Mouse (Mus musculus) kidney, postnatal 4 days (tissue): ENCODE measurements at regions not wholly inside any gene's neighbourhood (a gene's known extent, or its start where the extent isn't known, plus 50 kb on each side); places are given as distances from the start of the nearest gene placed in this dataset.
A peak's percentile ranks its signal among the peaks of the same experiment; 100 is the strongest.

Experiments
- DNase-seq, 2 experiments: peaks; one replicate each; pipeline ENCODE4 v3.0.0; 2021; ENCODE audit warnings: mixed read lengths in 2 of 2

DNA sequence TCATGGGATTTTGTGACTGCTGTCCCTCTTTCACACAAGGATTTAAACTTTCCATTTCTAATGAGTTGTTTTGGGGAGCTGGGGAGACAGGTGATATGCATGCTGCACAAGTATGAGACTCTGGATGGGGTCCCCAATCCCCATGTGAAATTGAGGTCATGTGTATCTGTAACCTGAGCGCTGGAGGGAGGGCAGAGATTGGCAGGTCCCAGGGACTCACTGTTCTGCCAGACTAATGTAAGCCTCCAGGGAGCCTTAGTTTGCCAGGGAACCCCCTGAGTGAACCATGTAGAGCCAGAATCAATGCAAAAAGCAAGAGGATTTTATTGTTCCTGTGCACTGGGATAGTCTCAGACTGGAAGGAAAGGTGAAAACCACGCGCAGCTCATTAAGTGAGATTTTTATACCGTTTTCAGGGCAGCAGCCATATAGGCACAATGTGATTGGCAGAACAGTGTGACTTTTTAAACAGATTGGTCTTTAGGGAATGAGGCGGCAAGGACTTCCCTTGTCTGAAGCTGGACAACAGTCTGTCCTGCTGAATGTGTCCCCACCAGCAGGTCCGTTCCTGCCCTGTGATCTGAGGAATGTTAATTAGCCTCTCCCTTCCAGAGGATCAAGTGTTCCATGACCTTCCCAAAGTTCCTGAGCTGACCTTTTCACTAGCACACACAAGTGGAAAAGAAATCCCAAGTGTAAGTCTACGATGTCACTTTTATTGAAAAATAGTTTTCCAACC is 59.9 kb upstream of the Oxgr1 start:
- peak in 1 of 2 experiments; percentile 25 for DNase-seq

DNA sequence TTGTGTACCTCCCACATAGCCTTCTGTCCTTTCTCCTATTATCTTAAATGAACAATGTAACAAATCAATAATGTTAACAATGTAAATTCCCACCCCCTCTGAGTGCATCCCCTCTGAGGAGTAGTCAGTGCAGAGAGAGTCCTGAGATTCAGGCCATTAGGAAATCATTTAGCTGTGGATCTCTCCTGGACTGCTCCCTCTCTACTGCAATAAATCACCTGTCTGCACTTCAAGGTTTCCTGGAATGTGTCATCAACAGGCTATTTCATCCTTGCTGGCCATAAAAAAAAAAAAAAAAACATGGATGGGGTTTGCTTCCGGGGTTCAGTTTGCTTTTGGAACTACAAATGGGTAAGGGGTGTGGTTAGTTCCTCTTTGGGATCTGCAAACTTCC is 60.5 kb upstream of the Oxgr1 start:
- DNase-seq, result no peak

DNA sequence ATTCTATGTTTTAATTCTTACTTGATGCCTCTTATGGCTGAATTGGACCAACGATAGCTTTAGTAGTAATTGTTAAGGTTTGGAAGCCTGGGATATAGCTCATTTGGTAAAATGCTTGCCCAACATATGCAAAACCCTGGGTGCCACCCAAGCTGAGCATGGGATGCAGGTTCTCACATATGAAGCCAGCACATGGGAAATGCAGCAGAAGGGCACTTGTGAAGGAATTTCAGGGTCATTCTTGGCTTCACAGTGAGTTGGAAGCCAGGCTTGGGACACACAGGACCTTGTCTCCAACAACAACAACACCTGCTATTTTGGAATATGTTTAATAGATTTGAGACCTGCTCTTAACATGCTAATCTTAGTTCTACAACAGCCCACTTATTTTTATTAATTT is 67.6 kb upstream of the Oxgr1 start:
- DNase-seq, result no peak

DNA sequence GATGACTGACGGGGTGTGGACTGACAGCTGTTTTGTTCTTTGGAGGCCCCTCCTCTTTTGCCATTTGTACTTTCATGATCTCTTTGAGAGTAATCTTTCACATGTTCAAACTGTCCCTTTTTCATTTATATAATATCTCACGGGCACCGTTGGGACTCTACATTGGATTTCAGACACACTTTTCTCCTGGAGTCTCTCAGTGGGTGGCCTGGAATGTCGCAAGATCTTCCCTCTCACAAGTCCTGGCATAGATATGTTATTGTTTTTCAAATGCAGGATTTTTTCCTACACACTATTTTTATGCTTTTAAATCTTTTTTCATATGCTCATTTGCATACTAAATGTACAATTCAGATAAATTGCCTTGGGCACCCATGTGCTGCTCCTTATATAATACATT is 71.1 kb upstream of the Oxgr1 start:
- no peak for DNase-seq

DNA sequence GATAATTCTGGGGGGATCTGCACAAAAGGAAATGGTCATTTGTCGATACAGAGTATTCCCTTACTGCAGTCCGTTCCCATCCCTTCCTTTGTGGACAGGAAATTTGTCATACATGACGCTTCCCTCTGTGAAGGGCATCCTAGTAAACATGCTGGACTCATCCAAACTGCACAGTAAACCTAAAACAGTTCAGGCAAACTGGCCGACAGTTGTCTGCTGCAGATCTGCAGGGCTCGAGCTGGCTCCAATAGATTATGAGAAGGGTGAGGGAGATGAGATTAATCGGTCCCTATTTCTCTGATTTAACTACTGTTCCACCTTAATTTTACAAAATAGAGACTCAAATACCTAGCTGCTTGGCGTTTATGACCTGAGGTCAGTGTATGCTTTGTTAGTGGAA is 76.3 kb upstream of the Oxgr1 start:
- no peak for DNase-seq

DNA sequence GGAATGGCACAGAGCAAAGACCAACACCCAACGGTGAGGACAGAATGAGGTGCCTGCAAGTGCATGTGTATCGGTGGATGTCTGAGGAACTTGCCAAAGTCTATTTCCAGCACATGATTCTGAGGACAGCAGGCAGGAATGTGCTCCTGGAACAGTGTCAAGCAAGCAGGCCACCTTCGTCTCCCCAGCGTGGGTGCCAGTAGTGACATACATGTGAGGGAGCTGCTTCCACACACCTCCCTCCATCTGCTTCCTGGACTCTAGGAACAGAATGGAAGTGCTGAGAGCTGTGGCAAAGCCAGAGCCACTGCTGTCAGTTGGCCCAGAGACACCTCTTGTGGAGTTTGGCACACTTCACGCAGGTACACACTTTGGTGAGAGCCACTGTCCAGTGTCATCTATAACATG is 76.9 kb upstream of the Oxgr1 start:
- no peak for DNase-seq

DNA sequence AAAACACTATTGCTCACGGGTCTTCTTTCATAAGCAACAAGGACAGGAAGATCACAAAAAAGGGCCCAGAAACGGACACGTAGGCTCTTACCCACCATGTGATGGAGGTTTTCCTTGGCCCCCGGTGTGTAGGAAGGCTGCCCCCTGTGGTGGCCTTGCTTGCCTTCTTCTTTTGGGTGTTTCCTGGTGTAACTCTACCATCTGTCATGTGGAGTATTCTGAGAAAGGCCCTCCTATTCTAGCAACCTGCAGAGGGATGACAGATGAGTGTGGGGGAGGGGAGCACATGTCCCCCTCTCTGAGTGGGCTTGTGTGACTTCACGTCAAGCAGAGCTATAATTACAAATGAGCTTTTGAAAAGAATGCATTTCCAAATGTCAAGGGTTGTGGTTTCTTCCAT is 77.3 kb upstream of the Oxgr1 start:
- DNase-seq, result no peak

DNA sequence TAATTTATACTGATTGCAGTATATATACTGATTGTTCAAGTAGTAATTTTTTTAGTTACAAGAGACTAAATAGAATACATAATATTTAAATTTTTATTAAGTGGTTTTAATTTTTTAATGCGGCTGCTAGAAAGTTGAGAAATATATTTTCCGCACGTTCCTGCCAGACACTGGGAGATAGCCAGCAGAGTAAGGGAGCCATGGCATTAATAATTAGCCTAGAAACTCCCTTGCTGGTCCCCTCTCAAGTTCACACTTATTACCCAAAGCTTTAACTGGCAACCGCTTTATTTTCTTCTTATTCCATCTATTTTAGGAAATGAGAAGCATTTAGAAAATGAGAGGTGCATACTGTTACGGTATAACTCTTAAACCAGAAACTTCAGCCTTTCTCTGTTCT is 78.0 kb upstream of the Oxgr1 start:
- DNase-seq, result no peak

DNA sequence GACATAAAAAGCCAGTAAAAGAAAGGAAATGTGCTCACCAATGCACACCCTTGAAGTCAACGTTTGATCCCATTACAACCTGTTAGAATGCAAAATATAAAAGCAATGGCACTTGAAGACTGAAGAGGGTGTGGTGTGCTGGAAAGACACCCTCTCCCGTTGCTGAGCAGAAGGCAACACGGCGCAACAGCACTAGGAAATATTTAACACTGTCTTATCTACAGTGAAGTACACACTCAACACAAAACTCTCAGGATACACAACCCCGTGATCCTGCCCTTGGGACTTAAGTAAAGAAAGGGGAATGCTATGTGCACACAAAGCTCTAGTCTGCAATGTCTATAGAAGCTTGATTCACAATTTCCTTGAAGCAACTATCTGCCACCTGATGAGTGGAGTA is 83.1 kb upstream of the Oxgr1 start:
- no peak for DNase-seq

DNA sequence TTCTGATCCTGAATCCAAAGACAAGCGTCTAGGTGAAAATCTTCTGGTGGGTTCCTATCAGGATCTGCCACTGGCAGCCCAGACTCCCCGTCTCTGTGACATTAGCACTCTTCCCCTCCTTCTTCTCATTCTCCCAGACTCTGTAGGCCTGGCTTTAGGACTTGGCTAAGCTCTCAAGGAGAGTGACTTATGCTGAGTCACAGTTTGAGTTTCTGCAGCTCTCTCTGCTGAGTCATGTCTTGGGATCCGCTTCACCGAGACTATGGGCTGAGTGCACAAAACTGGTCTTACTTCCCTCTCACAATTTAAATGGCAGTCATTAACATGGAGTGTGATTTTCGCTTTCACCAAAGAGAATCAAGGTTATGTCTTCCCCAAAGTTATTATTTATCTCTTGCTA is 85.2 kb upstream of the Oxgr1 start:
- DNase-seq, result no peak

DNA sequence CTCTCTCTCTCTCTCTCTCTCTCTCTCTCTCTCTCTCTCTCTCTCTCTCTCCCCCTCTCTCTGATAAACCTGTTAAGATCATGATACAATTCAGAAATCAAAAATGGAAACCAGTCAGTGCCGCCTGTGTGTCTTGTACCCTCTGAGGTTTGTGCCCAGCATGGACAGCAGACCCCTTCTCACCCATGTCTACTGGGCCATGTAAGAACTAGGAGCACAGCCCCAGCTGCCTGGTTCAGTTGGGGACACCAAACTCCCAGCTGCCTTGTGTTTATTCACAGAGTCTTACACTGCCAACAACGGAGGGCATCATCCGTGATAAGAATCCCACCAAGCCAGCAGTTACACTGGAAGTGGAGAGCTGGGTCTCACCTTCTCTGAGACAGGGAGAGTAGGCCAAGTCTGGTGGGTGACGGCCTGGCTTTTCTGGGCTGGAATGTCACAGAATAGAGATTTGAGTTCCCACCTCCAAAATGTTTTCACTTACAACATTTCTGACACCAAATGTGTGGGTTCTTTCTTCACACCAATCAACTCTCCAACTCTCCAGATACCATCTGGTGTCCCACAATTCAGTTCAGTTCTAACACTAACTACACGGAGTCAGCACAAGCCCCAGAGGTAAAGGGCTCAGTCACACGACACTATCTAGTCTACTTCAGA is 92.2 kb upstream of the Oxgr1 start:
- DNase-seq, result no peak

DNA sequence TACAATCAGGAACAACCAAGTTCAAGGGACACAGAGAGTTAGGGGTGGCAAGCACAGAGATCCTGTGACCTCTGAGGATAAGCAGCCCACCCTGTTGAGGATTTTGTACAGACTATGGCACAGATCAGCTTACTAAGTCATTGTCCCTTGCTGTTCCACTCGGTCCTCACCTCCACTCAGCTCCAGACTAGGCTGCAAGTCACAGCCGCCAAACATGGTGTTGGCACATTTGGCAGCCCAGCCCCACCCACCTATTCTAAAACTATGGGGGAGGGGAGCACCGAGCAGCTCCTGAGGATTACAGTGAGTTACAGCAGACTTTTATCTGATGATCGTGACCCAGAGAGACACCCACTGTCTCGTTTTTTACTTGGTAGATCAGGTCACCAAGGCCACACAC is 93.0 kb upstream of the Oxgr1 start:
- no peak for DNase-seq

DNA sequence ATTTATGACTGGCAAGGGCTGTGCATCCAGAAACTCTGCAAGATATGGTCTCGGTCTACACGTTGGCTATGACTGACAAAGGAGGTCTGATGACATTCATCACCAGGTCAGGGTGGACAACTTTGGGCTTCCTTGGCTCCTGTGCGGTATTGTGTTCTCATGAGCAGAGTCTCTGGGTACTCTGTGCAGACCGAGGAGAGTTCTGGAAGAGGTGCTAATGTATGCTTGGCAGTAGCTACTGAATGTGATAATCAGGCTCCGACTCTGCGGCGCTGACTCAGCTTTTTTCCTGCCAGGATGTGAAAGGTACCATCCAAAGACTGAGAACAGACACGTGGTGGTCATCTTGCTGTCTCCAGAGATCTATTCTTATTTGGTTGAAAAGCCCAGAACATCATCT is 94.5 kb upstream of the Oxgr1 start:
- no peak for DNase-seq

DNA sequence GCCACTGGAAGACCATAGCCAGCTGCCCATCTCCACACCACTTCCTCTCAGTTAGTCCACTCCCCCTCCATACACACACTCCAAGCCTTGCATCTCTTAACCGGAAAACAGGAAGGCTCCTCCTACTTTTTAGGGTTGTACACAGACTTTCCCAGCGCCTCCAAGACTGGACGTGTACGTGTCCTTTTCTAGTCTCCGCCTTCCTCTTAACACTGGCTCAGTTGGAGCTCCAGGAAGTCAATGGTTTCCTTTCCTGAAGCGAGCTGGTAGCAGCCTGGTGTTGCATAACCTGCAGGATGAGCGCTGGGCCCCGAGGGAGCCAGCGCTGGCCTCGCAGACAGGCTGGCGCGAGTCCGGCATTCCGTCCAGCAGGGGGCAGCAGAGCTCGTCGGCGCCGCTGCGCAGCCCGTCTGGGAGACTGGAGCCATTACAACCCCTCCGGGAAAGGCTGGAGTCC is 95.5 kb upstream of the Oxgr1 start:
- DNase-seq, result peak; percentile 96 to 98

DNA sequence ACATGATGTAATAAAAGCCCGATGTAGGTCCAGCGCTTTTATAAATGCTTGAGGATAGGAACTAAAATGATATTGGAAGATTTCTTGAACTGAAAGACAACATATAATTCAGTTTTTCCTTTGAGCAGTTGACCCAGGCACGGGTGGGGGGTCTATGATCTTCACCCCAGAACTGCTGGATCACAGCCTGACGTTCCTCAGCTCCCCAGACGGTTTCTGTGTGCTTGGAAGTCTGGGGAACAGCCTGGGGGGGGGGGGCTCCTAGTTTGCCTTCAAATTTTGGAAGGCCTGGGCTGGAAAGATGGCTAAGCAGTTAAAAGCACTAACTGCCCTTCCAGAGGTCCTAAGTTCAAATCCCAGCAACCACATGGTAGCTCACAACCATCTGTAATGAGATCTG is 96.3 kb upstream of the Oxgr1 start:
- no peak for DNase-seq

DNA sequence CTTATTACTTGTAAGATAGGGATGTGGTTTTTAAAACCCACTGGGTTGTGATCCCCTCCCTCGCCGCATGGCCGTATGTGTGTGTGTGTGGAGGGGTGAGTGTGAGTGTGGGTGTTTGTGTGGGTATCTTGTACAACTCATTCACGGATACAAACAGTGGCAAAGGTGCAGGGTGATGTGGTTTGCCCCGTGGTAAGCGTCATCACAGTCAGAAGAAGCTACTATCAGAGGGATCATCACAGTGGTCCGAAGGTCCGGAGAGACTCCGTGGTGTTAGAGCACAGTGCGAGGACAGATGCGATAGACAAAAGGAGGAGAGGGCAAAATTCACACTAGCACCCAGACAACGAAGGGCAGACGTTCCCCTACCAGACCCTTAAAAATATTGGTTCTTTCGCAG is 97.0 kb upstream of the Oxgr1 start:
- DNase-seq, result no peak

DNA sequence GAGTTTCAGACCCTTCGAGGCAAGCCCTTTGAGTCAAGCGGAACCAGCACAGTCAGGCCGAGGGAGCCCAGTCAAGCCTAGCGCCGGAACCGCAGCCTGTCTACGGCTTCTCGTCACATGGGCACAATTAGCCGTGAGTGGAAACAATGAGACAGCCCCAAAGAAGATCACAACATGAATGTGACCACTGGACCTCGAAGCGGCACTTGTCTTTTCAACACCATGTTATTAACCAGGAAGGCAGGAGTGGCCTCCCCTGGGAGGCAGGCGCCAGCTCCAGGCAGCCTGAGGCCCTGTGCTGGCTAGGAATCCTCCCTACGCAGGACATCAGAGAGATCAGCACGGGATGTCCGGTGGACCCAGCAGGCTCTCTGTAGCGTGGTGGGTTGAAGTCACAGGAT is 97.4 kb upstream of the Oxgr1 start:
- no peak for DNase-seq

DNA sequence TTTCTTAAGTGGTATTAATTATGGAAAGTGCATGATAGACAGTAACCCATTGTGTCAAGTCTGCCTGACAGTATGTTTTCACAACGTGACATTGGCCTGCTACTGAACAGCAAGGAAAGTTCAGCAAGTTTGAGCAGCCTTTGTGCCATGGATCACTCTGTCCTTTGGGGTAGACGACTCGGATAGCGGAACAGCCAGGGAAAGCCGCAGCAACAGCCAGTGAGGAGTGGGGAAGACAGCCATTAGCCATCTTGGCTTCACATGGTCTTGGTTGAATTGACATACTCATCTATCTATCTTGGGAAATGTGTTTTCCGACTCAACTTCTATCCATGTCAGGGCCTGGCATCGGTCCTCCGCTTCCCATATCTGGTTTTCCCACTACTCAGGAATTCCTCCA is 98.0 kb upstream of the Oxgr1 start:
- no peak for DNase-seq

DNA sequence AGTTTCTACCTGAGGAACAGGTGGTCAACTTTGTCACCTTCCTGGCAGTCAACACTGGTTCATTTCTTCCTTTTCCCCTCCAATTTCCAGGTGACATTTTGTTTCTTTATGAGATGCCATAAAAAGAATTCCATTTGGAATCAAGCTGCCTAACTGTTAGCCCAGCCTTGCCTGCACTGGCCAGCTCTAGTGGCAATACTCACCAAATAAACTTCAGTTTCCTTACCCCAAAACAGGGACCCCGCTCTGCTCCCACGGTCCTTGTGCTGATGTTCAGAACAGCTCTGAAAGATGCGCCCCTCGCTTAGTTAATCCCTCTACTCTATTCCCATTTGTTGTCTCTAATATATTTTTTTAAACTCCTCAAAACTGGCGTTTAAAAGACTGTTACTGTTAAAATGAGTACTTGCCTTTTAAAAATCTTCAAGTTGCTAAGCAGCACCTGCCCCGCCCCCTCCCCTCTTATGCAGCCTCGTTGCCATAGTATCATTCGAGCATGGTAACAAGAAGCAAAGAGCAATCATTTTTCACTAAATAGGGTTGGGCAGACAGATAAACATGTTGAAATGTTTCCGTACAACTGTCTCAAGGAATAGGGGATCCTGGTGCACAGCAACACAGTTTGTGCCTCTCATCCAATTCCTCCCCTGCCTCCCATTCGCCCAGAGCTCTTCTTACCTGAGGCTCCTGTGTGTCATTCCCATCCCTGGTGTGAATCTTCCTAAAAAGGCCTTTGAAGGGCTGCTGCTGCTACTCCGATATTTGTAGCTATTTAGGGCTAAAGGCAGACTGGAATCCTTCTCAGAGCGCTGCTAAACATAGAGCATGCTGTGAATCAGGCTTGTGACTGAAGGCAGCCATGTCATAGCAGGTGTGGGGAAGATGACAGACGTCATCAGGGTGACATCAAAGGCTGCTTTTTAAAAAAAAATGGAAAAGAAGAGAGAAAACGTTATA is 98.8 kb upstream of the Oxgr1 start:
- no peak for DNase-seq

DNA sequence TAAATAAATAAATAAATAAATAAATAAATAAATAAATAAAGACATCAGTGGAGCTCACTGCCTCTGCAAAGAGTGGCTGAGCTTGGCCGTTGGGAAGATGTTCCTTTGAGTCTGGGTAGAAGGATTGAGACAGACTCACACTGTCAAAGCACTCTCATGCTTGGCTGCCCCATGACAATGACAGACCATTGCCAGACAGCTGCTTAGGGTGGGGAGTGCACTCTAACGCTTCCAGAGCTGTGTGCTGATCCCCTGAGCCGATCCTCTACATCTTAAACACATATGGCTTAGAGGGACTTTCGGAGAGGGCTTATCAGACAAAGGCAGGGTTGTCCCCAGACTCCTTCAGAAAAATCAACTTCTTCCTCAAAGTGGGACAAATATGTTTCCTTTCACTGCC is 100.0 kb upstream of the Oxgr1 start:
- no peak for DNase-seq

DNA sequence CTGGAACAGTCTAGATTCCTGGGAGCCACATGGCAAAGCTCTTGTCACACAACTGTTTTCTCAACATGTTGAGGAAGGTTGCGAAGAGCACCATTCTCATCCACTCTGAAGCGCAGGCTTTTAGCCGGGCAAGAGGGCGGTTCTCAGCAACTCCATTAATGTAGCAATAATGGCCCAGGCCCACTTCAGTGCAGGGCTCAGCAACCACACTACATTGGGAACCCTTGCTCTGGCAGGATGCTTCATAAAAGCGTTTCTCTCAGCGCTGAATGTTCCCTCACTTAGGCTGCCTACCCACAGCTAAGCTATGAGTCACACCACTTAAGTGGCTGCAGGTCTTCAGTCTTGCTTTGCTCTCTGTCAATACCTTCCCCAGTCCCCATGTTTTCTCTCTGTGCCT is 102.2 kb upstream of the Oxgr1 start:
- no peak for DNase-seq

DNA sequence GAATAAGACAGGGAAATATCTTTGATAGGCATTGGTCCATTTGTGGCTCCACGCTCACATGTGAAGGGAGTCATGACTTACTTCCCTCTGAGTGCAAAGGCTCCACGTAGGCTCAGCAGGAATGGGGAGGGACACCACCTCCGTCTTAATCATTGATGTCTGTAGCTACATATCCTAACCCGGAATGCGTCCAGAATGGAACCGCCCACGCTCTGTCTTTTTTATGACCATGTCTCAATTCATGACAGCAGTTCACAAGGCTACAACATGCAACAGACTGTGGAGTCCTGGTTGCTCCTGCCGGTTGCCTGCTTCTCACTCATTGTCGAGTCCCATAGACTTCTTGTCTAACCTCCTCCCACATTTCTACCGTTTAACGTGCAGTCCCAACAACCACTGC is 104.1 kb upstream of the Oxgr1 start:
- DNase-seq, result no peak

DNA sequence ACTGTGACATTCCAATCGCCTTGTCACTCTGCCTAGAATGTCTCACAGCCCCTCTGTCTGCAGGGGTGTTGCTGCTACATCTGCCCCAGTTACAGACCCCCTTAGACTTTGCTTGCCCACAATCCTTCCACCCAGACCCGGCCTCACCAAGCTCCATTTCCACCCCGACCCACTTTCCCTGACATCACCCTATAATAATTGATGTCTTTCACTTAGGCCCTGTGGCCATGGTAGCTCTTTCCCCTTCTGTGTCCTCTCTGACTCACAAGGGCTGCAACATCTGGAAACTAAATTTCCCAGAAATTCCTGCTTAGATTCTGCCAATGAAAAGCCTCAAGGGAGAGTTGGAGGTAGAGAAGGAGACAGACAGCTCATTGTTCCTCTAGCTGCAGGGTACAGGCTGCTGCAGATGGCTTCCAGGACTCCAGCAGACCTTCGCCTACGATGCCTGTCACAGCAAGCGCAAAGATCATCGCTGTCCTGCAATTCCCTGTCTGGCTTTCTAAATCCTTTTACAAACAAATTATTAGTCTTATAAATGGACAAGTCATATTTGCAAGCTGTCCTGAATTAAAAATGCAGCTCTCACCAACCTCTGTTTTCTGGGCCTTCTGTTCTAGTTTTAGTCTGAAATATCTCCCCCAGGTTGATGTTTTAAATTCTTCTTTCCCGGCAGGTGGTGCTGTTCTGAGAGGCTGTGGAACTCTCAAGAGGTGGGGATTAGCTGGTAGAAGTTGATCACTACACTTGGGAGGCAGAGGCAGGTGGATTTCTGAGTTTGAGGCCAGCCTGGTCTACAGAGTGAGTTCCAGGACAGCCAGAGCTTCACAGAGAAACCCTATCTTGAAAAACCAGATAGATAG is 104.9 kb upstream of the Oxgr1 start:
- DNase-seq, result no peak
